Mouse (Mus musculus) retina, embryonic 14.5 days (tissue): ENCODE data around the gene Ykt6.
"Not testable (repeated sequence)": the region's sequence is repeated elsewhere in the genome, so short reads cannot be mapped to it uniquely, and the experiment has no call there.

Source experiments
- DNase-seq: peaks from one replicate; pipeline ENCODE4 v3.0.0-alpha.2; 2015; ENCODE audit warnings: low spot score

Gene Ykt6

GRCm38 (mm10) chr11:5994880-5995279 is 39.4 kb downstream of the Ykt6 start:
- no peak for DNase-seq

DNA sequence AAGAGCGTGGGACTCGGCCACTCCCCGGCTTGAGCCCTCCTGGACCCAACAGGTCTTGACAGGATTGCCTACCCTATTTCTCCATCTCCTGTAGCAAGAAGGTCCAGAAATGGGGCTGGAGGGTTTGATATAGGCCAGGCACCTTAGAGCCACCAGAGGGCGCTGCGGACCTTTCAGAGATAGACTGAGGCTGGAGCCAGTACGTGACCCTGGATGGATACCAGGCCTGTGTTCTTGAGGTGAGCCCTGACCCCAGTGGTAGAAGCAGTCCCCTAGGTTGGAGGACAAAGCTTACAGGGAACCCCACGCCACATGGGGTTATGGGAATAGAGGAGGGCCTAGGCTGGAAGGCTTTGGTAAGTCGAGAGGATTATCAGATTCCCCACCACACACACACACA is 40.5 kb downstream of the Ykt6 start:
- DNase-seq: peak; percentile 95

- no peak for DNase-seq
Measured at GRCm38 (mm10) chr11:5998472-5998871, 43.0 kb downstream of the Ykt6 start.

- peak; percentile 83 for DNase-seq
Measured at GRCm38 (mm10) chr11:5999832-6000771, 44.6 kb downstream of the Ykt6 start.

DNA sequence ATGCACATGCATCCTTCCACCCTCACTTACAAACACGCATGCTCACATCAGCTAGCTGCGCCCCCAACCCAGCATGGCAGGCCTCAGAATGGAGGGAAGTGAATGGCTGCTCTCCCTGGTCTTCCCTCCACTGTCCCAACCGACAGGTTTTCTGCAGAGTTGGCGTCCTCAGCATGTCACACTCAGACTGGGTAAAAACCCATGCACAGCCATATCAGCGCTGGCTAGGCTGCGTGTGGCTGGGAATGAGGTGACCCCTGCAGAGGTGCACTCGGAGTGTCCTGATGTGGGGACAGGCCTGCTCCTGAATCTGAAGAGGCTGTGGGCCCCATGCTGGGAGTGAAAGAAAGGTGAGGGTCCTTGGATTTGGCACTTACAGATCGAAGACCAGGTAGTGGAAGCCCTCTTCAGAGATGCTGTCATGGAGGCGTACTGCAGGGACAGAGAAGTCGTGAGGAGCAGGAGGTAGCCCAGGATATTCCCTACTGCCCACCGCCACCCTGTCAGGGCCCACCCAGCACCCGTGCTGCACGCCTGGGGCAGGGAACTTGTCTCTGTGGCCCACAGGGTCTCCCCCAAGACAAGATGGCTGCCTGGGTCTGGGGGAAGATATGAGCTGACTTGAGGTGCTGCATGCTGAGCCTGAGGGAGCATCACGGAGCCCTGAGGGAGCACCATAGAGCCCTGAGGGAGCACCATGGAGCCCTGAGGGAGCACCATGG is 45.6 kb downstream of the Ykt6 start:
- no peak for DNase-seq

GRCm38 (mm10) chr11:6001981-6002649 is 46.6 kb downstream of the Ykt6 start:
- DNase-seq: no peak

GRCm38 (mm10) chr11:6003046-6003639 is 47.6 kb downstream of the Ykt6 start:
- DNase-seq: peak; percentile 25

DNA sequence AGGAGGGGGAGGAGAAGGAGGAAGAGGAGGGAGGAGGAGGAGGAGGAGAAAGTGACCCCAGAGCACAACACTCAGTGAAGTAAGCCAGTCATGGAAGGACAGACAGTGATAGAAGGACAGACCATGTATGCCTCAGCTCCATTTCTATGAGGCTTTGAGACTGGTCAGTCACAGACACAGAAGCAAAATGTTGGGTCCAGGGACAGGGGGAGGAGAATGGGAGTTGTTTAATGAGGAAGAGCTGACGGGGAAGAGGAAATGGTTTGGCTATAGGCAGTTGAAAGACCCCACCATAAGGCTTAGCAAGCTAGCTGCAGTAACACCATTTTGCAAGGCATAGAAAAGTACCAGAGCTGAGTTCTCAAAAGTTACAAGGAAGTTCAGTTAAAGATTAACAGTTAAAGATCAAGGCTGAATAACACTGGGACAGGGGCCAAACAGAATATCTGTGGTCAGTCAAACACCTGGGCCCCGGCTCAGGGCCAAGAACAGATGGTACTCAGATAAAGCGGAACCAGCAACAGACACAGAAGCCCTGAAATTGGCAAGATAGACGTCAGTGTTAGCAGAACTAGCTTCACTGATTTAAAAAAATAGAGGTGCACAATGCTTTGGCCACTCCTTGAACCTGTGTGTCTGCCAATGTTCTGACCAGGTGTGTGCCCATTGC is 50.0 kb downstream of the Ykt6 start:
- DNase-seq: not testable (repeated sequence)

- DNase-seq: not testable (repeated sequence)
Measured at GRCm38 (mm10) chr11:6006351-6007009, 51.0 kb downstream of the Ykt6 start.

DNA sequence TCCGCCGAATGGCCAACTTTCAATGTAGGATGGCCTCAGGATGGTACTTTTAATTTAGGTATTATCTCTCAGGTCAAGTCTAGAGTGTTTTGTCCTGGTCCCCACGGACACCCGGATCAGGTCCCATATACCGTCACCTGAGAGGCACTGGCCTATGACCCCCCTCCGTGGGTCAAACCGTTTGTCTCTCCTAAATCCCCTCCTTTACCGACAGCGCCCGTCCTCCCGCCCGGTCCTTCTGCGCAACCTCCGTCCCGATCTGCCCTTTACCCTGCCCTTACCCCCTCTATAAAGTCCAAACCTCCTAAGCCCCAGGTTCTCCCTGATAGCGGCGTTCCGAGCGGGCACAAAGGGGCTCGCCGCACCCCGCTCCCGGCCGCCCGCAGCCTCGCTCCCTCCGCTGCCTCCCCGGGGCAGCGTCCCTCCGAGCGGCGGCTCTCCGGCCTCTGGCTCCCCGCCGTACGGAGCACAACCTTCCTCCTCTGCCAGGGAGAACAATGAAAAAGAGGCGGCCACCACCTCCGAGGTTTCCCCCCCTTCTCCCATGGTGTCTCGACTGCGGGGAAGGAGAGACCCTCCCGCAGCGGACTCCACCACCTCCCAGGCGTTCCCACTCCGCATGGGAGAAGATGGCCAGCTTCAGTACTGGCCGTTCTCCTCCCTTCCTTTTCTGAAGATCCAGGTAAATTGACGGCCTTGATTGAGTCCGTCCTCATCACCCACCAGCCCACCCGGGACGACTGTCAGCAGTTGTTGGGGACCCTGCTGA is 51.7 kb downstream of the Ykt6 start:
- peak; percentile 32 for DNase-seq

DNA sequence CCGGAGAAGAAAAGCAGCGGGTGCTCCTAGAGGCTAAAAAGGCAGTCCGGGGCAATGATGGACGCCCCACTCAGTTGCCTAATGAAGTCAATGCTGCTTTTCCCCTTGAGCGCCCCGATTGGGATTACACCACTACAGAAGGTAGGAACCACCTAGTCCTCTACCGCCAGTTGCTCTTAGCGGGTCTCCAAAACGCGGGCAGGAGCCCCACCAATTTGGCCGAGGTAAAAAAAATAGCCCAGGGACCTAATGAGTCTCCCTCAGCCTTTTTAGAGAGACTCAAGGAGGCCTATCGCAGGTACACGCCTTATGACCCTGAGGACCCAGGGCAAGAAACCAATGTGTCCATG is 52.3 kb downstream of the Ykt6 start:
- not testable (repeated sequence) for DNase-seq

DNA sequence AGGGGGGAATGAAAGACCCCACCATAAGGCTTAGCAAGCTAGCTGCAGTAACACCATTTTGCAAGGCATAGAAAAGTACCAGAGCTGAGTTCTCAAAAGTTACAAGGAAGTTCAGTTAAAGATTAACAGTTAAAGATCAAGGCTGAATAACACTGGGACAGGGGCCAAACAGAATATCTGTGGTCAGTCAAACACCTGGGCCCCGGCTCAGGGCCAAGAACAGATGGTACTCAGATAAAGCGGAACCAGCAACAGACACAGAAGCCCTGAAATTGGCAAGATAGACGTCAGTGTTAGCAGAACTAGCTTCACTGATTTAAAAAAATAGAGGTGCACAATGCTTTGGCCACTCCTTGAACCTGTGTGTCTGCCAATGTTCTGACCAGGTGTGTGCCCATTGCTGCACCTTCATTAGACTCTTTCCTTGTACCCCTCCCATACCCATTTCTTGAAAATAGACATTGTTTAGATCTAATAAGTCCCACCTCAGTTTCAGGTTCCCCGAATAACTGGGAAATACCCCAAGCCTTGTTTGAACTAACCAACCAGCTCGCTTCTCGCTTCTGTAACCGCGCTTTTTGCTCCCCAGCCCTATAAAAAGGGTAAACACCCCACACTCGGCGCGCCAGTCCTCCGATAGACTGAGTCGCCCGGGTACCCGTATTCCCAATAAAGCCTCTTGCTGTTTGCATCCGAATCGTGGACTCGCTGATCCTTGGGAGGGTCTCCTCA is 55.4 kb downstream of the Ykt6 start:
- DNase-seq: not testable (repeated sequence)

DNA sequence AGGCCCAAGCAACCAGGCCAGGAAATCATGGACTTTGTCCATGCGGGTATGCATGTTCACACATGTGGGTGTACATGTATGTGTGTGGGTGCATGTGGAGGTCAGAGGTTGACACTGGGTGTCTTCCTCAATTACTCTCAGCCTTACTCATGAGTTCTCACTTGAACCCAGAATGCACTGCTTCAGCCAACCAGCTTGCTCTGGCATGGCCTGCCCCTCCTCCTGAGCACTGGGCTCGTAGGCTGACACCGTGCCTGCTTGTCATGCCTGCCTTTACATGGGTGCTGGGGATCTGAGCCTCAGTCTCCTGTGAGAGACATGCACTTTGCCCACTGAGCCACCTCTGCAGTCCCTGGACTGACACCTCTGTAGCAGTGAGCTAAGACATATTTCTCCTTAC is 56.4 kb downstream of the Ykt6 start:
- DNase-seq: no peak

GRCm38 (mm10) chr11:6013359-6013758 is 57.9 kb downstream of the Ykt6 start:
- DNase-seq: peak; percentile 29

- no peak for DNase-seq
Measured at GRCm38 (mm10) chr11:6015011-6015431, 59.5 kb downstream of the Ykt6 start.

GRCm38 (mm10) chr11:6016368-6016767 is 60.9 kb downstream of the Ykt6 start:
- peak; percentile 49 for DNase-seq

GRCm38 (mm10) chr11:6016797-6017395 is 61.4 kb downstream of the Ykt6 start:
- no peak for DNase-seq
